Mouse (Mus musculus) ES-E14 (cell line): Measurements from ENCODE around the gene Anapc11.

ENCODE experiments used
- CHD2 ChIP-seq: IDR thresholded peaks from 2 replicates; pipeline ENCODE4 v1.6.1; 2014; ENCODE audit warnings: mild to moderate bottlenecking, low read depth, low read length, inconsistent platforms
- HCFC1 ChIP-seq: IDR thresholded peaks from 2 replicates; pipeline ENCODE4 v1.6.1; 2012; ENCODE audit warnings: low read length, inconsistent platforms, borderline replicate concordance; ENCODE audit not compliant: insufficient read depth
- ZNF384 ChIP-seq: IDR thresholded peaks from 2 replicates; pipeline ENCODE4 v1.6.1; 2012; ENCODE audit warnings: low read depth, low read length, inconsistent platforms

- TF ChIP-seq CHD2 = no peak
- no peak for TF ChIP-seq ZNF384
- no peak for TF ChIP-seq HCFC1
These were observed 26.3 kb upstream of the Anapc11 start for GRCm38 (mm10) chr11:120571754-120572416.
